Mouse (Mus musculus): ENCODE results near the gene St8sia4.

GRCm38 (mm10) chr1:95618647-95619046 lies 48.7 kb downstream of the St8sia4 start:
- TF ChIP-seq GATA1 (IDR thresholded peaks at IDR 0.05; ENCODE audit: low read length) (no peak), TAL1 (IDR thresholded peaks at IDR 0.05; ENCODE audit: low read length) (no peak)
